Mouse (Mus musculus) neutrophil, adult 5-6 weeks (primary cell): ENCODE data around the gene Sstr4. TPM values are rescaled to one million over a fixed set of nuclear protein-coding genes. Genes with fewer than 3 reads are reported as not detected.

ENCODE experiments used
- total RNA-seq: library from RNA; stranded (forward); fragments of 200-1000 nt; gene quantifications from 2 replicates; pipeline ENCODE4 v1.2.3, GENCODE M21; 2017

Sstr4 gene
- total RNA-seq, 1 experiment from 2014 or later: 3.6 TPM

Other genes starting within 250 kb of the Sstr4 start
- 17.3 and 18.0 TPM in 2 replicates for gene Thbd, start 12.8 kb downstream of the Sstr4 start, total RNA-seq
- gene Cd93, start 48.2 kb downstream of the Sstr4 start, total RNA-seq: 15.1 and 15.7 TPM in 2 replicates